Mouse (Mus musculus): ENCODE measurements around the gene Sec61a1.

- TF ChIP-seq POLR2A (IDR thresholded peaks at IDR 0.05; ENCODE audit: insufficient read depth, low read depth, low read length) (no peak), CTCF (IDR thresholded peaks at IDR 0.05; ENCODE audit: insufficient read depth, low read depth, low read length) (no peak)
Measured at GRCm38 (mm10) chr6:88502030-88502970, 16.4 kb downstream of the Sec61a1 start.
